In genomic region chr17:83874610-83875009, GRCm38 (mm10) we compare ENCODE assay signal across 19 mouse cellular contexts. TPM values are rescaled to one million over a fixed set of nuclear protein-coding genes. Genes with fewer than 3 reads are reported as not detected.
DNase-seq lines count a peak whose midpoint lies in the region; ATAC-seq and TF ChIP-seq lines count a peak whose summit lies in the region.
"Had no signal": no experiment of that assay in that cellular context is flagged by ENCODE, and none has a peak within 500 bp of the region (broad histone marks: within the 10 kb centered on the region; RNA-seq: fewer than 3 reads in every experiment).

No protein-coding gene starts in this region.

- no peak overlapping the region for H3K4me3 ChIP-seq in hindbrain, postnatal 0 days (ENCODE audit: low read length)
- H3K4me3 ChIP-seq in hindbrain, embryonic 16.5 days (ENCODE audit: low read length), result no peak overlapping the region
- H3K4me3 ChIP-seq in layer of hippocampus, adult 2 months, result no peak overlapping the region
- H3K4me3 ChIP-seq in forebrain, embryonic 10.5 days, result no peak overlapping the region
- H3K4me3 ChIP-seq: hindbrain, embryonic 15.5 days; megakaryocyte, embryonic 14.5 days; neural tube, embryonic 13.5 days had no signal

- no peak for ATAC-seq in hindbrain, postnatal 0 days
- no peak for ATAC-seq in hindbrain, embryonic 16.5 days
- ATAC-seq: forebrain, embryonic 14.5 days had no signal

- no peak for TF ChIP-seq CTCF in hindbrain, postnatal 0 days (IDR thresholded peaks at IDR 0.05; ENCODE audit: low read depth)
- TF ChIP-seq CTCF in layer of hippocampus, adult 2 months (conservative IDR thresholded peaks at IDR 0.05), result no peak

- no peaks in the 10 kb centered on the region for H3K36me3 ChIP-seq in hindbrain, postnatal 0 days (ENCODE audit: insufficient read depth, low read length)
- H3K36me3 ChIP-seq in hindbrain, embryonic 16.5 days (ENCODE audit: control insufficient read depth, insufficient read depth, low read length), result no peaks in the 10 kb centered on the region
- H3K36me3 ChIP-seq in forebrain, embryonic 10.5 days (replicated peaks), result no peaks in the 10 kb centered on the region
- H3K36me3 ChIP-seq: hindbrain, embryonic 15.5 days; neural tube, embryonic 13.5 days had no signal

- peak; percentile 20 for DNase-seq in hindbrain, postnatal 0 days (ENCODE audit: low spot score)
- DNase-seq in retina, postnatal 1 day, result peak; percentile 30
- DNase-seq in retina, embryonic 14.5 days (ENCODE audit: low spot score), result no peak
- DNase-seq in WW6 (ENCODE audit: low read depth, low spot score), result peak; percentile 85
- no peak for DNase-seq in layer of hippocampus, adult 2 months (ENCODE audit: low spot score in 2 of 2)
- no peak for DNase-seq in forebrain, embryonic 10.5 days (ENCODE audit: extremely low spot score, low spot score)
- DNase-seq: cerebellum, adult 8-10 months; embryo, embryonic 11 days; heart, postnatal 10 days; kidney, adult 8-10 months; kidney, postnatal 4 days; layer of hippocampus, postnatal 36 days; left cerebral cortex, postnatal 4 days; thymus, postnatal 25 days had no signal

- no peaks in the 10 kb centered on the region for H3K4me1 ChIP-seq in hindbrain, postnatal 0 days (ENCODE audit: insufficient read depth, low read length)
- no peaks in the 10 kb centered on the region for H3K4me1 ChIP-seq in hindbrain, embryonic 16.5 days (ENCODE audit: control insufficient read depth, insufficient read depth, low read depth, low read length)
- H3K4me1 ChIP-seq in forebrain, embryonic 10.5 days, result peaks cover 14% of the 10 kb centered on the region
- H3K4me1 ChIP-seq: hindbrain, embryonic 15.5 days had no signal

- no peak overlapping the region for H3K27ac ChIP-seq in hindbrain, postnatal 0 days
- H3K27ac ChIP-seq in hindbrain, embryonic 16.5 days (ENCODE audit: low read depth, low read length), result no peak overlapping the region
- H3K27ac ChIP-seq in layer of hippocampus, adult 2 months, result no peak overlapping the region
- no peak overlapping the region for H3K27ac ChIP-seq in forebrain, embryonic 10.5 days
- H3K27ac ChIP-seq: hindbrain, embryonic 15.5 days; neural tube, embryonic 13.5 days had no signal

- H3K9ac ChIP-seq in hindbrain, postnatal 0 days (replicated peaks; ENCODE audit: low read length), result no peak overlapping the region
- H3K9ac ChIP-seq in hindbrain, embryonic 16.5 days (ENCODE audit: low read depth, low read length), result no peak overlapping the region
- H3K9ac ChIP-seq: hindbrain, embryonic 15.5 days; neural tube, embryonic 13.5 days had no signal

- 76% methylated on average over 8 of the region's 8 CpGs for WGBS in hindbrain, postnatal 0 days
- WGBS in hindbrain, embryonic 16.5 days, result 73% methylated on average over 8 of the region's 8 CpGs
- WGBS in forebrain, embryonic 10.5 days, result 68% methylated on average over 8 of the region's 8 CpGs

- H3K27me3 ChIP-seq in hindbrain, postnatal 0 days (ENCODE audit: insufficient read depth, low read length), result no peaks in the 10 kb centered on the region
- H3K27me3 ChIP-seq in hindbrain, embryonic 16.5 days (replicated peaks; ENCODE audit: control insufficient read depth, insufficient read depth, low read length), result no peaks in the 10 kb centered on the region
- no peaks in the 10 kb centered on the region for H3K27me3 ChIP-seq in forebrain, embryonic 10.5 days (ENCODE audit: poor library complexity, severe bottlenecking)
- H3K27me3 ChIP-seq: hindbrain, embryonic 15.5 days; neural tube, embryonic 13.5 days had no signal

- H3K4me2 ChIP-seq in hindbrain, postnatal 0 days (ENCODE audit: low read depth, low read length), result no peak overlapping the region
- H3K4me2 ChIP-seq in hindbrain, embryonic 16.5 days (ENCODE audit: low read length), result no peak overlapping the region
- H3K4me2 ChIP-seq: neural tube, embryonic 13.5 days had no signal

- no peaks in the 10 kb centered on the region for H3K9me3 ChIP-seq in hindbrain, postnatal 0 days (ENCODE audit: low read length)
- H3K9me3 ChIP-seq in hindbrain, embryonic 16.5 days (ENCODE audit: control insufficient read depth, low read length), result no peaks in the 10 kb centered on the region
- H3K9me3 ChIP-seq in forebrain, embryonic 10.5 days, result peaks cover 20% of the 10 kb centered on the region
- H3K9me3 ChIP-seq: hindbrain, embryonic 15.5 days; neural tube, embryonic 13.5 days had no signal

RNA-seq across cellular contexts. Expression of gene Haao, which starts 26.8 kb away (rescaled TPM):
- total RNA-seq in hindbrain, postnatal 0 days (2014; rRNA removed), result 0.65 and 1.3 TPM in 2 replicates
- polyA plus RNA-seq in hindbrain, postnatal 0 days (2015; fragmentation: Nextera tagmentation; extraction: Ambion mirVana), result 0.28 and 0.76 TPM in 2 replicates
- 0.15 and 0.51 TPM in 2 replicates for polyA plus RNA-seq in hindbrain, embryonic 16.5 days (2015; fragmentation: Nextera tagmentation; extraction: Ambion mirVana)
- total RNA-seq in layer of hippocampus, adult 2 months (2021), result not detected
- 0.25 and 0.36 TPM in 2 replicates for polyA plus RNA-seq in forebrain, embryonic 10.5 days (2016; fragmentation: Nextera tagmentation; extraction: Ambion mirVana)
- total RNA-seq: heart, postnatal 10 days; layer of hippocampus, postnatal 36 days had no signal
- polyA plus RNA-seq: neural tube, embryonic 13.5 days had no signal

Comparison
In these comparisons a context has a peak if more than half of its experiments do, and no peak if none do; other contexts are left out.
1. DNase-seq: peak in hindbrain, postnatal 0 days (single experiment), retina, postnatal 1 day (single experiment) and WW6 (single experiment); none in retina, embryonic 14.5 days (single experiment), layer of hippocampus, adult 2 months (0 of 2) and forebrain, embryonic 10.5 days (single experiment).